Comparison of ENCODE assay signal across 20 mouse cellular contexts in the genomic region with DNA sequence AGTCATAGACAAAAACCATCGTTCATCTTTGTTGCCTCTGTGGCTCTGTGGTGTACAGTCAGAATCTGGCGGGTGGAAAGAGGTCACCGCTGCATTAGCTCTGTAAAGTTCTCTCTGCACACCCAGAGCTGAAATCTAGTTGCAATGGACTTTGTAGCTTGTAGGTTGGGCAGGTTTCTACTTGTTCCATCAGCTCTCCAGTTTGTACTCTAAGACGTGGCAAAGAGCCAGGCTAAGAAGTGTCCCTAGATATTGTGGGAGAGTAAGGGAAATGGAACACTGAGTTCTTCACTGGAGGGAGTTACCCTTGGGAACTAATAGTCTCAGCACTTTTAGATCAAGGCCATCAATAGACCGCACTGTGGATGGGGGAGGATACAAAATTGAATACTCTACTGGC.
A peak's percentile ranks its signal among the peaks of the same experiment; 100 is the strongest.
DNase-seq lines count a peak whose midpoint lies in the region; ATAC-seq lines count a peak whose summit lies in the region.
"Had no signal": no experiment of that assay in that cellular context is flagged by ENCODE, and none has a peak within 500 bp of the region (broad histone marks: within the 10 kb centered on the region; RNA-seq: fewer than 3 reads in every experiment).

No protein-coding gene starts in this region.

- no peaks in the 10 kb centered on the region for H3K27me3 ChIP-seq in kidney, embryonic 15.5 days
- H3K27me3 ChIP-seq: embryonic facial prominence, embryonic 15.5 days; heart, embryonic 13.5 days; hindbrain, embryonic 15.5 days had no signal

- intact Hi-C loops in gastrocnemius, postnatal 36 days (cut with DNase I), result no loop called here

- no peak overlapping the region for H3K4me2 ChIP-seq in kidney, embryonic 15.5 days
- H3K4me2 ChIP-seq: embryonic facial prominence, embryonic 15.5 days; heart, embryonic 13.5 days; hindbrain, embryonic 15.5 days; liver, embryonic 11.5 days had no signal

- H3K9ac ChIP-seq in kidney, embryonic 15.5 days, result no peak overlapping the region
- H3K9ac ChIP-seq: embryonic facial prominence, embryonic 15.5 days; heart, embryonic 13.5 days; hindbrain, embryonic 15.5 days had no signal

- peak; percentile 29 for DNase-seq in kidney, adult 18-20 months
- DNase-seq in urinary bladder, postnatal 14 days (ENCODE audit: low spot score), result peak; percentile 51
- no peak for DNase-seq in urinary bladder, postnatal 4 days (ENCODE audit: low spot score in 2 of 2)
- peak; percentile 75 to 86 for DNase-seq in kidney, postnatal 36 days
- no peak for DNase-seq in layer of hippocampus, adult 11-12 months (ENCODE audit: low spot score)
- DNase-seq in gastrocnemius, postnatal 36 days, result no peak
- DNase-seq: cerebellum, postnatal 10 days; embryo, embryonic 11 days; gastrocnemius, postnatal 25 days; heart, postnatal 36 days; lung, adult 2 months; thymus, postnatal 4 days had no signal

- no peaks in the 10 kb centered on the region for H3K36me3 ChIP-seq in kidney, embryonic 15.5 days
- H3K36me3 ChIP-seq: embryonic facial prominence, embryonic 15.5 days; heart, embryonic 13.5 days; hindbrain, embryonic 15.5 days; limb, embryonic 10.5 days had no signal

- 85% methylated on average over 5 of the region's 5 CpGs for WGBS in kidney, embryonic 15.5 days

- no peaks in the 10 kb centered on the region for H3K9me3 ChIP-seq in kidney, embryonic 15.5 days (replicated peaks)
- H3K9me3 ChIP-seq: embryonic facial prominence, embryonic 15.5 days; limb, embryonic 10.5 days had no signal

- no peak for ATAC-seq in kidney, embryonic 15.5 days (replicated peaks; ENCODE audit: low FRiP score)
- ATAC-seq: midbrain, embryonic 16.5 days had no signal

- H3K27ac ChIP-seq in kidney, embryonic 15.5 days, result no peak overlapping the region
- H3K27ac ChIP-seq: embryonic facial prominence, embryonic 15.5 days; heart, embryonic 13.5 days; hindbrain, embryonic 15.5 days; limb, embryonic 10.5 days had no signal

- no peaks in the 10 kb centered on the region for H3K4me1 ChIP-seq in kidney, embryonic 15.5 days
- H3K4me1 ChIP-seq: embryonic facial prominence, embryonic 15.5 days; heart, embryonic 13.5 days; hindbrain, embryonic 15.5 days; limb, embryonic 10.5 days; megakaryocyte, embryonic 14.5 days had no signal

- H3K4me3 ChIP-seq in kidney, embryonic 15.5 days (replicated peaks), result no peak overlapping the region
- H3K4me3 ChIP-seq: embryonic facial prominence, embryonic 15.5 days; heart, embryonic 13.5 days; hindbrain, embryonic 15.5 days; limb, embryonic 10.5 days; megakaryocyte, embryonic 14.5 days had no signal

Comparison
In these comparisons a context has a peak if more than half of its experiments do, and no peak if none do; other contexts are left out.
1. DNase-seq: peak in kidney, adult 18-20 months (single experiment), urinary bladder, postnatal 14 days (single experiment) and kidney, postnatal 36 days (2 of 2); none in urinary bladder, postnatal 4 days (0 of 2), layer of hippocampus, adult 11-12 months (single experiment) and gastrocnemius, postnatal 36 days (0 of 2).